In genomic region chr6:128764598-128764997, GRCm38 (mm10) we compare ENCODE assay signal across 9 mouse cellular contexts. TPM values are rescaled to one million over a fixed set of nuclear protein-coding genes. Genes with fewer than 3 reads are reported as not detected.
A peak's percentile ranks its signal among the peaks of the same experiment; 100 is the strongest.
DNase-seq lines count a peak whose midpoint lies in the region; ATAC-seq and TF ChIP-seq lines count a peak whose summit lies in the region.
"Had no signal": no experiment of that assay in that cellular context is flagged by ENCODE, and none has a peak within 500 bp of the region (broad histone marks: within the 10 kb centered on the region; RNA-seq: fewer than 3 reads in every experiment).

No protein-coding gene starts in this region.

- no peak for TF ChIP-seq CTCF in gastrocnemius, adult 2 months (IDR thresholded peaks at IDR 0.05)

- H3K4me3 ChIP-seq in gastrocnemius, adult 2 months, result peak overlapping the region; percentile 71
- H3K4me3 ChIP-seq in forebrain, embryonic 10.5 days, result peak overlapping the region; percentile 60
- peak overlapping the region; percentile 47 for H3K4me3 ChIP-seq in limb, embryonic 15.5 days

- ATAC-seq in limb, embryonic 15.5 days (ENCODE audit: insufficient number of reproducible peaks, low FRiP score, low TSS enrichment, low read depth), result no peak

- 25% methylated on average over 5 of the region's 5 CpGs for WGBS in forebrain, embryonic 10.5 days
- 14% methylated on average over 5 of the region's 5 CpGs for WGBS in limb, embryonic 15.5 days

- no peaks in the 10 kb centered on the region for H3K9me3 ChIP-seq in forebrain, embryonic 10.5 days
- no peaks in the 10 kb centered on the region for H3K9me3 ChIP-seq in limb, embryonic 15.5 days

- H3K4me2 ChIP-seq in limb, embryonic 15.5 days, result peak overlapping the region; percentile 55

- DNase-seq in gastrocnemius, adult 2 months, result no peak
- DNase-seq in gastrocnemius, postnatal 25 days, result no peak
- DNase-seq in CD4-positive helper T cell, adult 2 months (ENCODE audit: low read depth, low spot score), result peak; percentile 35
- no peak for DNase-seq in forebrain, embryonic 10.5 days (ENCODE audit: extremely low spot score, low spot score)
- DNase-seq in urinary bladder, postnatal 4 days (ENCODE audit: low spot score in 2 of 2), result no peak
- no peak for DNase-seq in adrenal gland, postnatal 36 days
- no peak for DNase-seq in cerebellum, adult 9-10 months

- H3K27me3 ChIP-seq in forebrain, embryonic 10.5 days (ENCODE audit: poor library complexity, severe bottlenecking), result no peaks in the 10 kb centered on the region
- no peaks in the 10 kb centered on the region for H3K27me3 ChIP-seq in limb, embryonic 15.5 days

- intact Hi-C loops in gastrocnemius, adult 2 months (cut with DNase I), result loop anchor here (1.0 to 5.0 kb wide), 3 partner anchors 38 to 768 kb away; partner anchors contain the start of gene Gabarapl1

- no peak overlapping the region for H3K9ac ChIP-seq in limb, embryonic 15.5 days

- H3K4me1 ChIP-seq in forebrain, embryonic 10.5 days, result peaks cover 23% of the 10 kb centered on the region
- H3K4me1 ChIP-seq in limb, embryonic 15.5 days, result peaks cover 4% of the 10 kb centered on the region; the same call in 1 of the 2 replicates

- H3K27ac ChIP-seq in gastrocnemius, adult 2 months, result peak overlapping the region; percentile 68
- peak overlapping the region; percentile 62; the same call in 1 of the 2 replicates for H3K27ac ChIP-seq in forebrain, embryonic 10.5 days
- no peak overlapping the region for H3K27ac ChIP-seq in limb, embryonic 15.5 days

- no peaks in the 10 kb centered on the region for H3K36me3 ChIP-seq in forebrain, embryonic 10.5 days (replicated peaks)
- no peaks in the 10 kb centered on the region for H3K36me3 ChIP-seq in limb, embryonic 15.5 days

RNA-seq across cellular contexts. Expression of gene Klrb1c, which starts 24.4 kb away (rescaled TPM):
- total RNA-seq in gastrocnemius, adult 2 months (2021), result not detected
- not detected for total RNA-seq in gastrocnemius, postnatal 25 days (2021)
- polyA plus RNA-seq in forebrain, embryonic 10.5 days (2016; fragmentation: Nextera tagmentation; extraction: Ambion mirVana), result not detected in 2 replicates
- 0.07 TPM in 1 of 2 replicates, not detected in the other for polyA plus RNA-seq in limb, embryonic 15.5 days (2015; fragmentation: Nextera tagmentation; extraction: Ambion mirVana)
- under 1 TPM; 0.16 to 0.20 TPM for total RNA-seq in adrenal gland, postnatal 36 days (2021)

RNA-seq across cellular contexts. Expression of gene Klrb1, which starts 41.7 kb away (rescaled TPM):
- total RNA-seq in gastrocnemius, adult 2 months (2021), result not detected
- total RNA-seq in gastrocnemius, postnatal 25 days (2021), result not detected
- polyA plus RNA-seq in forebrain, embryonic 10.5 days (2016; fragmentation: Nextera tagmentation; extraction: Ambion mirVana), result not detected in 2 replicates
- not detected in 2 replicates for polyA plus RNA-seq in limb, embryonic 15.5 days (2015; fragmentation: Nextera tagmentation; extraction: Ambion mirVana)
- not detected for total RNA-seq in adrenal gland, postnatal 36 days (2021)
- total RNA-seq: liver, adult 2 months had no signal
- polyA plus RNA-seq: liver, adult 2 months had no signal
